Comparison of ENCODE assay signal across 11 mouse cellular contexts in genomic region chr8:72162821-72163220, GRCm38 (mm10). TPM values are rescaled to one million over a fixed set of nuclear protein-coding genes. Genes with fewer than 3 reads are reported as not detected.
DNase-seq lines count a peak whose midpoint lies in the region; ATAC-seq and TF ChIP-seq lines count a peak whose summit lies in the region.
"Had no signal": no experiment of that assay in that cellular context is flagged by ENCODE, and none has a peak within 500 bp of the region (broad histone marks: within the 10 kb centered on the region; RNA-seq: fewer than 3 reads in every experiment).

No protein-coding gene starts in this region.

- no peak for DNase-seq in forebrain, embryonic 14.5 days (ENCODE audit: low spot score)
- no peak for DNase-seq in neural tube, embryonic 10.5 days (ENCODE audit: extremely low spot score, low spot score)
- DNase-seq in liver, postnatal 0 days: no peak
- DNase-seq in thymus, postnatal 4 days: peak; percentile 34
- no peak for DNase-seq in embryo, embryonic 10.5 days (ENCODE audit: low spot score)
- no peak for DNase-seq in cerebellum, adult 9-11 months
- DNase-seq: adrenal gland, adult 2 months had no signal

- TF ChIP-seq CTCF in liver, postnatal 0 days (IDR thresholded peaks at IDR 0.05; ENCODE audit: low read depth): no peak

- ATAC-seq in forebrain, embryonic 14.5 days: no peak
- no peak for ATAC-seq in forebrain, embryonic 16.5 days
- no peak for ATAC-seq in neural tube, embryonic 12.5 days (ENCODE audit: low FRiP score, low read depth)
- no peak for ATAC-seq in liver, postnatal 0 days

- no peak overlapping the region for H3K4me3 ChIP-seq in forebrain, embryonic 14.5 days (ENCODE audit: low read depth, low read length)
- H3K4me3 ChIP-seq in forebrain, embryonic 16.5 days (replicated peaks; ENCODE audit: low read length): no peak overlapping the region
- H3K4me3 ChIP-seq in neural tube, embryonic 12.5 days: no peak overlapping the region
- H3K4me3 ChIP-seq in liver, postnatal 0 days (ENCODE audit: low read depth, low read length): peak overlapping the region; percentile 84; the same call in 1 of the 2 replicates

- no peak for TF ChIP-seq EP300 in liver, postnatal 0 days (IDR thresholded peaks at IDR 0.05; ENCODE audit: low read depth)

- peaks cover 12% of the 10 kb centered on the region; the same call in 1 of the 2 replicates for H3K4me1 ChIP-seq in forebrain, embryonic 14.5 days (ENCODE audit: control insufficient read depth, insufficient read depth, low read length)
- H3K4me1 ChIP-seq in forebrain, embryonic 16.5 days (replicated peaks; ENCODE audit: control insufficient read depth, insufficient read depth, low read length): peaks cover 17% of the 10 kb centered on the region
- peaks cover 12% of the 10 kb centered on the region for H3K4me1 ChIP-seq in neural tube, embryonic 12.5 days
- peaks cover 33% of the 10 kb centered on the region for H3K4me1 ChIP-seq in liver, postnatal 0 days (ENCODE audit: insufficient read depth)

- H3K9ac ChIP-seq in forebrain, embryonic 14.5 days (ENCODE audit: low read length): no peak overlapping the region
- H3K9ac ChIP-seq in forebrain, embryonic 16.5 days (replicated peaks; ENCODE audit: low read depth, low read length): no peak overlapping the region
- H3K9ac ChIP-seq in neural tube, embryonic 12.5 days: no peak overlapping the region
- H3K9ac ChIP-seq in liver, postnatal 0 days (replicated peaks): no peak overlapping the region

- H3K27me3 ChIP-seq in forebrain, embryonic 14.5 days (replicated peaks; ENCODE audit: control insufficient read depth, insufficient read depth, low read length): no peaks in the 10 kb centered on the region
- no peaks in the 10 kb centered on the region for H3K27me3 ChIP-seq in forebrain, embryonic 16.5 days (replicated peaks; ENCODE audit: control insufficient read depth, insufficient read depth, low read length)
- H3K27me3 ChIP-seq in neural tube, embryonic 12.5 days (replicated peaks): no peaks in the 10 kb centered on the region
- no peaks in the 10 kb centered on the region for H3K27me3 ChIP-seq in liver, postnatal 0 days (ENCODE audit: insufficient read depth, low read length)

- H3K4me2 ChIP-seq in forebrain, embryonic 14.5 days (ENCODE audit: low read length): peak overlapping the region; percentile 88; the same call in 1 of the 2 replicates
- H3K4me2 ChIP-seq in forebrain, embryonic 16.5 days (ENCODE audit: low read length): no peak overlapping the region
- H3K4me2 ChIP-seq in neural tube, embryonic 12.5 days (replicated peaks): 0 out of 2 replicates have a peak overlapping the region, but pooled peaks have one; percentile 82
- H3K4me2 ChIP-seq in liver, postnatal 0 days (ENCODE audit: low read depth, low read length): peak overlapping the region; percentile 85

- H3K9me3 ChIP-seq in forebrain, embryonic 14.5 days (replicated peaks; ENCODE audit: control insufficient read depth, low read length): no peaks in the 10 kb centered on the region
- H3K9me3 ChIP-seq in forebrain, embryonic 16.5 days (ENCODE audit: control insufficient read depth, low read length): no peaks in the 10 kb centered on the region
- no peaks in the 10 kb centered on the region for H3K9me3 ChIP-seq in neural tube, embryonic 12.5 days
- H3K9me3 ChIP-seq in liver, postnatal 0 days (ENCODE audit: low read length): no peaks in the 10 kb centered on the region

- peaks cover 14% of the 10 kb centered on the region; the same call in 1 of the 2 replicates for H3K36me3 ChIP-seq in forebrain, embryonic 14.5 days (ENCODE audit: control insufficient read depth, insufficient read depth, low read length)
- no peaks in the 10 kb centered on the region; the same call in 1 of the 2 replicates for H3K36me3 ChIP-seq in forebrain, embryonic 16.5 days (ENCODE audit: control insufficient read depth, insufficient read depth)
- peaks cover 12% of the 10 kb centered on the region for H3K36me3 ChIP-seq in neural tube, embryonic 12.5 days
- H3K36me3 ChIP-seq in liver, postnatal 0 days (replicated peaks; ENCODE audit: insufficient read depth, low read length): peaks cover 14% of the 10 kb centered on the region

- H3K27ac ChIP-seq in forebrain, embryonic 14.5 days (ENCODE audit: low read depth, low read length): no peak overlapping the region
- H3K27ac ChIP-seq in forebrain, embryonic 16.5 days (ENCODE audit: low read length): no peak overlapping the region
- H3K27ac ChIP-seq in neural tube, embryonic 12.5 days: no peak overlapping the region
- H3K27ac ChIP-seq in liver, postnatal 0 days (ENCODE audit: low read depth): no peak overlapping the region

RNA-seq across cellular contexts. Expression of gene Rab8a, which starts 1.8 kb away (rescaled TPM):
- polyA plus RNA-seq in forebrain, embryonic 14.5 days (2014; fragmentation: Nextera tagmentation; extraction: Ambion mirVana): 85.6 and 86.7 TPM in 2 replicates
- 105 and 121 TPM in 2 replicates for polyA plus RNA-seq in forebrain, embryonic 16.5 days (2015; fragmentation: Nextera tagmentation; extraction: Ambion mirVana)
- 113 and 114 TPM in 2 replicates for polyA plus RNA-seq in neural tube, embryonic 12.5 days (2016; fragmentation: Nextera tagmentation; extraction: Ambion mirVana)
- 57.3 and 58.1 TPM in 2 replicates for polyA plus RNA-seq in liver, postnatal 0 days (2015; fragmentation: Nextera tagmentation; extraction: Ambion mirVana)

RNA-seq across cellular contexts. Expression of gene Hsh2d, which starts 26.6 kb away (rescaled TPM):
- polyA plus RNA-seq in forebrain, embryonic 14.5 days (2014; fragmentation: Nextera tagmentation; extraction: Ambion mirVana): not detected in 2 replicates
- polyA plus RNA-seq in forebrain, embryonic 16.5 days (2015; fragmentation: Nextera tagmentation; extraction: Ambion mirVana): not detected in 2 replicates
- 0.22 TPM in 1 of 2 replicates, not detected in the other for polyA plus RNA-seq in neural tube, embryonic 12.5 days (2016; fragmentation: Nextera tagmentation; extraction: Ambion mirVana)
- polyA plus RNA-seq in liver, postnatal 0 days (2015; fragmentation: Nextera tagmentation; extraction: Ambion mirVana): 0.59 and 0.68 TPM in 2 replicates
- polyA plus RNA-seq: adrenal gland, adult 2 months had no signal

RNA-seq across cellular contexts. Expression of gene Tpm4, which starts 28.0 kb away (rescaled TPM):
- 247 and 252 TPM in 2 replicates for polyA plus RNA-seq in forebrain, embryonic 14.5 days (2014; fragmentation: Nextera tagmentation; extraction: Ambion mirVana)
- 214 and 253 TPM in 2 replicates for polyA plus RNA-seq in forebrain, embryonic 16.5 days (2015; fragmentation: Nextera tagmentation; extraction: Ambion mirVana)
- polyA plus RNA-seq in neural tube, embryonic 12.5 days (2016; fragmentation: Nextera tagmentation; extraction: Ambion mirVana): 377 and 417 TPM in 2 replicates
- polyA plus RNA-seq in liver, postnatal 0 days (2015; fragmentation: Nextera tagmentation; extraction: Ambion mirVana): 80.0 and 86.6 TPM in 2 replicates

RNA-seq across cellular contexts. Expression of gene Cib3, which starts 49.8 kb away (rescaled TPM):
- polyA plus RNA-seq in forebrain, embryonic 14.5 days (2014; fragmentation: Nextera tagmentation; extraction: Ambion mirVana): not detected in 2 replicates
- polyA plus RNA-seq in forebrain, embryonic 16.5 days (2015; fragmentation: Nextera tagmentation; extraction: Ambion mirVana): not detected in 2 replicates
- not detected in 2 replicates for polyA plus RNA-seq in neural tube, embryonic 12.5 days (2016; fragmentation: Nextera tagmentation; extraction: Ambion mirVana)
- not detected in 2 replicates for polyA plus RNA-seq in liver, postnatal 0 days (2015; fragmentation: Nextera tagmentation; extraction: Ambion mirVana)
- polyA plus RNA-seq: adrenal gland, adult 2 months; C2C12; intestine, embryonic 14.5 days had no signal

RNA-seq across cellular contexts. Expression of gene Gm11034, which starts 50.6 kb away (rescaled TPM):
- polyA plus RNA-seq in forebrain, embryonic 14.5 days (2014; fragmentation: Nextera tagmentation; extraction: Ambion mirVana): not detected in 2 replicates
- not detected in 2 replicates for polyA plus RNA-seq in forebrain, embryonic 16.5 days (2015; fragmentation: Nextera tagmentation; extraction: Ambion mirVana)
- not detected in 2 replicates for polyA plus RNA-seq in neural tube, embryonic 12.5 days (2016; fragmentation: Nextera tagmentation; extraction: Ambion mirVana)
- not detected in 2 replicates for polyA plus RNA-seq in liver, postnatal 0 days (2015; fragmentation: Nextera tagmentation; extraction: Ambion mirVana)
- polyA plus RNA-seq: adrenal gland, adult 2 months; C2C12; intestine, embryonic 14.5 days had no signal
